Mouse (Mus musculus) liver, adult 2 months (tissue): ENCODE measurements around the gene Mrpl17.

Source experiments
- CTCF ChIP-seq: fragments of 200-500 bp; IDR thresholded peaks from 2 replicates; pipeline ENCODE4 v1.5.1; 2011; ENCODE audit warnings: low read depth, low read length, control low read depth
- POLR2A ChIP-seq: fragments of 200-500 bp; IDR thresholded peaks from 2 replicates; pipeline ENCODE4 v1.6.1; 2011; ENCODE audit warnings: low read length, control low read depth; ENCODE audit not compliant: insufficient read depth; ENCODE audit errors: extremely low read depth

- no peak for TF ChIP-seq CTCF
- no peak for TF ChIP-seq POLR2A
Observed at GRCm38 (mm10) chr7:105784556-105784955, 26.3 kb downstream of the Mrpl17 start.
